Mouse (Mus musculus) lung, adult 2 months (tissue): ENCODE results near the gene Emilin2. TPM values are rescaled to one million over a fixed set of nuclear protein-coding genes. Genes with fewer than 3 reads are reported as not detected.

Experiments
- DNase-seq: peaks from one replicate; pipeline ENCODE4 v3.0.0; 2022
- H3K4me1 ChIP-seq: fragments of 200-500 bp; 2 replicates; pipeline ENCODE4 v1.6.1; 2011; ENCODE audit warnings: low read length; ENCODE audit not compliant: control insufficient read depth, insufficient read depth
- H3K4me3 ChIP-seq: fragments of 200-500 bp; replicated peaks from 2 replicates; pipeline ENCODE3; 2011; ENCODE audit warnings: low read depth, mild to moderate bottlenecking, control low read depth, low read length; ENCODE audit errors: extremely low read depth
- CTCF ChIP-seq: fragments of 200-500 bp; IDR thresholded peaks from 2 replicates; pipeline ENCODE4 v1.5.1; 2011; ENCODE audit warnings: mild to moderate bottlenecking, low read length, control low read depth; ENCODE audit not compliant: insufficient read depth
- POLR2A ChIP-seq: fragments of 200-500 bp; IDR thresholded peaks from 2 replicates; pipeline ENCODE4 v1.6.1; 2011; ENCODE audit warnings: low read depth, mild to moderate bottlenecking, control low read depth, low read length, borderline replicate concordance; ENCODE audit errors: extremely low read depth
- WGBS: fragments of 180-500 bp; shearing (Covaris S2); methylation state at CpG from one replicate; pipeline ENCODE4 v1.1.7; 2018; 5-methylcytosine and 5-hydroxymethylcytosine counted together
- polyA plus RNA-seq: library from polyadenylated mRNA; depleted of rRNA; stranded (reverse); fragments of >200 nt; gene quantifications from 2 replicates; pipeline ENCODE4 v1.2.3, GENCODE M21; 2012

The Emilin2 gene
- polyA plus RNA-seq, 1 experiment, result 17.3 TPM

GRCm38 (mm10) chr17:71230108-71230709 lies 81.6 kb downstream of the Emilin2 start:
- TF ChIP-seq POLR2A, result no peak
- TF ChIP-seq CTCF, result no peak
- no peaks in the 10 kb centered on the region for H3K4me1 ChIP-seq
- 67% methylated on average over 9 of the region's 9 CpGs for WGBS
- DNase-seq, result no peak
- no peak overlapping the region for H3K4me3 ChIP-seq

DNA sequence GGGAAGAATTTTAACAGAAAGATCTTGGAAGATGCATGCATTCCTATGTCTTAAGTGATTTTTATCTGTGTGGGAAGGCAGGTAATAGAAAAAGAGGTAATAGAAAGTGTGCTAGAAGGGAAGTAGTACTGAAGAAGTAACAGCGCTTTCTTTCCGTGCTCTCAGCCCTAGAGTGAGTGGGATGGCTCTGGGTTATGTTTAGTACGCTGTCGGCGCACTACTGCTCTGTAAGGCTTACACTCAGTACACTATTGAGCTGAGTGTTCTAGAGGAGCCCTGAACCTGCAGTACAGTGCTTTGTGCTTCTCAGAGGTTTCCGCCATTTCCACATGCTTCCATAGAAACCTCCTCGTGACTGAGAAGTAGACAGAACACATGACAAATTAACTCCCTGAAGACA lies 83.1 kb downstream of the Emilin2 start:
- Histone ChIP-seq H3K4me3 (no peak overlapping the region), H3K4me1 (no peaks in the 10 kb centered on the region)
- 78% methylated on average over 7 of the region's 7 CpGs for WGBS
- DNase-seq, result no peak
- TF ChIP-seq POLR2A, result no peak
- no peak for TF ChIP-seq CTCF

DNA sequence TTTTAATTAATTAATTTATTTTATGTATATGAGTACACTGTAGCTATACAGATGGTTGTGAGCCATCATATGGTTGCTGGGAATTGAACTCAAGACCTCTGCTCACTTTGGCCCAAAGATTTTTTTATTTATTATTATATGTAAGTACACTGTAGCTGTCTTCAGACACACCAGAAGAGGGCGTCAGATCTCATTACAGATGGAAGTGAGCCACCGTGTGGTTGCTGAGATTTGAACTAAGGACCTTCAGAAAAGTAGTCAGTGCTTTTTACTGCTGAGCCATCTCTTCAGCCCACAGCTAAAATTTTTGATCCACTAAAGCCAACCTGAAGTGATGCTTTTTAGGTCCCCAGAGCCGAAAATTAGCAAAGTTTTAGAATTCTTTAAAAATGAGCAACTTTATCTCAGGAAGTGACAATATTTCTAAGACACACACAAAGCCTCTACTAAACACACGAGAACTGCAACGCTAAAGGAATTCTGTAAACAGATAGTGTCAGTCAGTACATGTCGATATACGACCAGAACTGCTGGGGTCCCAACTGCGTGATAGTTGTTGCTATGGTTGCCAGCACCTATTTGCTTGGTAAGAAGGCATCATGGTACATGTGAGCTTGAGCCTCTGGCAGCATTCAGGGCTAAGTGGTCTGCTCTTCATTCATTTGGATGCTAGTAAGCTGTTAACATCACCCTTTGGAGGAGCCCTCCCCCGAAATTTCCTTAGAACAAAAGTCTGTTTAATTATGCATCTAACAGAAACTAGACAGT lies 84.5 kb downstream of the Emilin2 start:
- no peaks in the 10 kb centered on the region for H3K4me1 ChIP-seq
- H3K4me3 ChIP-seq, result no peak overlapping the region
- 83% methylated on average over 9 of the region's 9 CpGs for WGBS
- no peak for DNase-seq
- TF ChIP-seq POLR2A (no peak), CTCF (no peak)

DNA sequence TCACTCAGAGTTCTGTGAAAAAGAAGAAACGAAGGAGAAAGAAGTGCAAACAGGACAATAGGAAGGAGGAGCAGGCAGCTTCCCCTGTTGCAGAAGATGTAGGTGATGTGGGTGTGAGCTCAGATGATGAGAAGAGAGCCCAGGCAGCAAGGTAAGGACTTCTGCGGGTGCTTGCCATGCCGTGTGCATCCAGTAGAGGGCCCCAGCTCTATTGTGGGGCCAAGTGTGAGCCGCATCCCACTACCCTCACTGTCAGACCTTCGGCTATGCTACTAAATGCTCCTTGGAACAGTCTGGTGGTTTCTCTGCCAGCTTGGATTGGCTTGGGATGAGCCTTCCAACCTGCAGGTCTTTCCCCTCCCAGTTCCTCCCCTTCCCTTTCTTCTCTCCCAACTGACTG lies 86.7 kb downstream of the Emilin2 start:
- TF ChIP-seq POLR2A (no peak), CTCF (peak; percentile 58)
- Histone ChIP-seq H3K4me1 (no peaks in the 10 kb centered on the region), H3K4me3 (no peak overlapping the region)
- no peak for DNase-seq
- 55% methylated on average over 5 of the region's 5 CpGs for WGBS

GRCm38 (mm10) chr17:71224521-71224920 lies 87.3 kb downstream of the Emilin2 start:
- H3K4me1 ChIP-seq, result no peaks in the 10 kb centered on the region
- WGBS, result 31% methylated on average over 2 of the region's 2 CpGs
- H3K4me3 ChIP-seq, result no peak overlapping the region
- DNase-seq, result no peak
- TF ChIP-seq CTCF (no peak), POLR2A (no peak)

GRCm38 (mm10) chr17:71223676-71224075 lies 88.1 kb downstream of the Emilin2 start:
- no peak for DNase-seq
- 71% methylated on average over 5 of the region's 5 CpGs for WGBS
- no peaks in the 10 kb centered on the region for H3K4me1 ChIP-seq
- TF ChIP-seq CTCF (no peak), POLR2A (no peak)
- H3K4me3 ChIP-seq, result no peak overlapping the region

GRCm38 (mm10) chr17:71221383-71221782 lies 90.4 kb downstream of the Emilin2 start:
- Histone ChIP-seq H3K4me3 (no peak overlapping the region), H3K4me1 (no peaks in the 10 kb centered on the region)
- TF ChIP-seq CTCF (no peak), POLR2A (no peak)
- no peak for DNase-seq
- 74% methylated on average over 3 of the region's 3 CpGs for WGBS

GRCm38 (mm10) chr17:71217111-71217685 lies 94.6 kb downstream of the Emilin2 start:
- WGBS, result 83% methylated on average over 5 of the region's 5 CpGs
- H3K4me1 ChIP-seq, result 0 out of 2 replicates have a peak, but pooled peaks cover 3% of the 10 kb centered on the region
- DNase-seq, result no peak
- TF ChIP-seq POLR2A, result no peak
- no peak for TF ChIP-seq CTCF
- no peak overlapping the region for H3K4me3 ChIP-seq

- Histone ChIP-seq H3K4me3 (no peak overlapping the region), H3K4me1 (peaks cover 7% of the 10 kb centered on the region)
- TF ChIP-seq CTCF (no peak), POLR2A (no peak)
- no peak for DNase-seq
- WGBS, result 92% methylated on average over 2 of the region's 2 CpGs
These were observed 95.5 kb downstream of the Emilin2 start for GRCm38 (mm10) chr17:71216263-71216662.

DNA sequence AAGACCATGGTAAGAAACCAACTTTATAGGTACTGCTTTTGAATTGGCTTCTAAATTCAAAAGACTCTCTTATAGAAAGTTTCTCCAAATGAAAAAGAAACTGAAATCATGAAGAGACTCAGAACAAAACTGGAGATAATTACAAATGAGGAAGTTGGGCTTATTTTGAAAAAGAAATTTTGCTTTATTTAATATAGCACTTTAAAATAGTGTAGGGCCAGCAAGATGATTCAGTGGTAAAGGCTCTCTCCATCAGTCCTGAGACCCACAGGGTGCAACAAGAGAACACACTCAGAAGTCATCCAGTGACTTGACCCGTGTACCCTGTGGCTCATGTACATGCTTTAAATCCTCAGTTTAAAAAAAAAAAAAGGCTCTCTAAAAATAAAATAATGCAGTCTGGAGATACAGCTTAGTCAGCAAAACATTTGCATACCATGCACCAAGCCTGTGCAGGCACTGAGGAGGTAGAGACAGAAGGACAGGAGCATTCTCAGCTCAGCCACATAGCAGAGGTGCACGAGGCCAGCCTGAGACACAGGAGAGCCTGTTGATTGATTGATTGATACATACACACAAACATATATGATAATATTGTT lies 96.4 kb downstream of the Emilin2 start:
- no peak overlapping the region for H3K4me3 ChIP-seq
- DNase-seq, result no peak
- WGBS, result 56% methylated on average over 2 of the region's 2 CpGs
- peaks cover 7% of the 10 kb centered on the region for H3K4me1 ChIP-seq
- TF ChIP-seq POLR2A, result no peak
- TF ChIP-seq CTCF, result no peak
